Mouse (Mus musculus) T-helper 1 cell (primary cell): ENCODE results near the gene Fbxl21.

ENCODE experiments used
- in situ Hi-C: fragments of 300-600 bp; cut with MboI, MseI; formaldehyde crosslinking; loops from one replicate; pipeline ENCODE4 v1.15.1; 2025; ENCODE audit warnings: high pct_unique_total_duplicates

Fbxl21 gene

DNA sequence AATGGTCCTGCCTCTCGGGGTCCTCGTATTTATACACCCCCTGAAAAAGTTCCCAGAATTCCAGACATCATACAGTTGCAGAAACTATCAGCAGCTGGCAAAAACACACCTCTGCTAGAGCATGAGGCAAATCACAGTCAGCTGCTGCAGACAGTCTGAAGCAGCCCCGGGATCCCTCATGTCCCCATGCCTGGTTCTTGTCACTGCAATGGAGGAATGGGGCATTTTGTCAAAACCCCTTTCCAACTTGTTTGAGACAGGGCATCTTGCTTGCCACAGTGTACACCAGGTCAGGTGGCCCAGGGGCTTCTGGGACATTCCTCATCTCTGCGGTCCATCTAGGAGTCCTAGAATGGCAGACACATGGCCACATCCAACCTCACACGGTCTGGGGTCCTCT, 12.7 kb downstream of the Fbxl21 start:
- in situ Hi-C loops = no loop called here

GRCm38 (mm10) chr13:56535570-56535969, 13.3 kb downstream of the Fbxl21 start:
- in situ Hi-C loops = no loop called here

DNA sequence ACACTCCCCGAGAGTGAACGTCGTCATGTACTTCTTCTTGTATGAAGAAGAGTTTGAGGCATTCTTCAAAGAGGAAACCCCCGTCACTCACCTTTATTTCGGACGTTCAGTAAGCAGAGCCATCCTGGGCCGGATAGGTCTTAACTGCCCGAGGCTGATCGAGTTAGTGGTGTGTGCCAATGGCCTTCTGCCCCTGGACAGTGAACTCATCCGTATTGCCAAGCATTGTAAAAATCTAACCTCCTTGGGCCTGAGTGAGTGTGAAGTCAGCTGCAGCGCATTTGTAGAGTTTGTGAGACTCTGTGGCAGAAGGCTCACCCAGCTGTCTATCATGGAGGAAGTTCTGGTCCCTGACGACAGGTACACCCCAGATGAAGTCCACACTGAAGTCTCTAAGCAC, 14.8 kb downstream of the Fbxl21 start:
- in situ Hi-C loops = no loop called here

DNA sequence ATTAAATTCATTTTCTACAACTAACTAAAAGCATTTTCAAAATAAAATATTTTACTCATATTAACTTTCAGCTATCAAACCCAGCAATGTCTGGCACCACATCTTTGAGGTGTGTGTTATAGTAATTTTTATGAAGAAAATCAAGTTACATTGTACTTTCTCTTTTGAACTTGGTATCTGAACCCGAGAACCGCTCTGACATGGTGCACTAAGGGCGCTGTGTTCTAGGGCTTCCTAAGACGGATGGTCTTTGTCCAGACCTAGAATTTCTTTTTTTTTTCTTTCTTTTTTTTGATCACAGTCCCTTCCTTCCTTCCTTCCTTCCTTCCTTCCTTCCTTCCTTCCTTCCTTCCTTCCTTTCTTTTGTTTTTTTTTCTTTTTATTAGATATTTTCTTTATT, 17.6 kb downstream of the Fbxl21 start:
- in situ Hi-C loops = no loop called here

DNA sequence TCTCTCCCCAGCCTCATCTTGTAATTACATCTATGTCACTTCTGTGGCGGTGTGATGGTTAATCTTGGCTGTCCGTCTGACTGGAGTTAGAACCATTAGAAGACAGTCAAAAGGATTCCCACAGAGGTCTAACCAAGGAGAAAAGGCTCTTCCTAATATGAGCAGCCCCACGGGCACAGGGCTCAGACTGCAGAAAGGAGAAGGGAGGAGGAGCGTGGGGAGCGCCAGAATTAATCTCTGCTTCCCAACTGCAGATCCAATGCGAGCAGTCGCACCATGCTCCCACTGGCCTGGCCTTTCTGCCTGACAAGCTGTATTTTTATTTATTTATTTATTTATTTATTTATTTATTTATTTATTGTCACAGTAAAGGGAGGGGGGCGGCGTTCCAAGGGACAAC, 21.5 kb downstream of the Fbxl21 start:
- in situ Hi-C loops = no loop called here

GRCm38 (mm10) chr13:56544956-56545355, 22.7 kb downstream of the Fbxl21 start:
- in situ Hi-C loops = no loop called here

- in situ Hi-C loops = no loop called here
Observed at GRCm38 (mm10) chr13:56548401-56548800, 26.1 kb downstream of the Fbxl21 start, which contains the start of gene Lect2. Lect2 (minus strand) TSS chr13:56548502.

GRCm38 (mm10) chr13:56549364-56549763, 27.1 kb downstream of the Fbxl21 start:
- in situ Hi-C loops = no loop called here

DNA sequence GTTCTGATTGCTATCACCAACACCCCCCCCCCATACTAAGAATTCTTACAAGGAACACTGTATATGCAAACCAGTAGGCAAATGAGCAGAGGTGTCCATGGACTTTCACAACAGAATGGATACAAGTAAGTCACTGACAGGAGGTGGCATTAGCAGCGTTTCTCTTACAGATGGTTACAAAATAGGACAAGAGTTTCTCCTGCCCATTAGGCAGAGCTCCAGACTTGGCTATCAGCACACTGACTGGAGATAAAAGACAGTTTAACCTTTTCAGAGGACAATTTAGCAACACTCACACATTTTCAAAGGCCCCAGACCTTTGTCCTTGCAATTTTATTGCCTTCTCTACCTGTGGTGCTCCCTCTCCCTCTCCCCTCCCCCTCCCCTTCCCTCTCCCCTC, 28.3 kb downstream of the Fbxl21 start:
- in situ Hi-C loops = loop anchor here (5.0 kb wide), 1 partner anchor 73 kb away; no protein-coding TSS in a partner anchor

- in situ Hi-C loops = loop anchor here (5.0 kb wide), 1 partner anchor 74 kb away; no protein-coding TSS in a partner anchor
Observed at GRCm38 (mm10) chr13:56551661-56552060, 29.4 kb downstream of the Fbxl21 start.

DNA sequence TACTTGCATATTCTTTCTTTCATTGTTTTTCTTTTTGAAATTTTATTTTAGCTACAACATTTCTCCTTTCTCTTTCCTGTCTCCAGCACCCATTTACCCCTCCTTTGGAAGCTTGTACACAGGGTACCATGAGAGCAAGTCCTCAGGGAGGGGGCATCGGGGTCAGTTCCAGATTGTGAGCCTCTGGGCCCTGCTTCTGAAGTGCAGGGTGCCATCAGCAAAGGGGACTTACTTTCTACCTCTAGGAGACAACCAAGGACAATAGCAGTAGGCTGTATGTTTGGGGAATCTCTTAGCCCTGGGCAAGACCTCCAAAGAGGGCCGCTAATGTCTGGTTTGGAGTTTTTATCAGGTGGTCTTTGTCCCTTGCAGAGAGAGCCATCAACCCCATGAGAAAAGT, 31.7 kb downstream of the Fbxl21 start:
- in situ Hi-C loops = loop anchor here (5.0 kb wide), 1 partner anchor 77 kb away; no protein-coding TSS in a partner anchor

- in situ Hi-C loops = loop anchor here (5.0 kb wide), 1 partner anchor 77 kb away; no protein-coding TSS in a partner anchor
Observed at GRCm38 (mm10) chr13:56554409-56554808, 32.1 kb downstream of the Fbxl21 start.

DNA sequence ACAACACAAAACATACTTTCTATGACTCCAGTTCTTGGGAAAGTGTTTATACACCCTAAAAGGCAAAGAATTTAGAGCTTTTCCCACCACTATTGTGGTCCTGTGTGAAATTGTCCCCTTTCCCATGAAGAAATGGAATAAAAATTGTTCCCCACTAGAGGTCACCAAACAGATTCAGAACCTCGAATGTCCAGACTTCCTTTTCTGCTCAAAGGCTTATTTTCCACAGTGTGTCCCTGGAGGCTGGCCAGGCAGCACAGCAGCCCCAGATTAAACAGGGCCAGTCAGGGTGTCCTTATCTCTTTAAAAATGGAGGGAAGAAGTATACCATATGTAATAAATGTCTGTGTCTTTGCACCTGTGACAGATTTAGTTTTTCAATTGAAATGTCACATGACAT, 33.7 kb downstream of the Fbxl21 start:
- in situ Hi-C loops = no loop called here

DNA sequence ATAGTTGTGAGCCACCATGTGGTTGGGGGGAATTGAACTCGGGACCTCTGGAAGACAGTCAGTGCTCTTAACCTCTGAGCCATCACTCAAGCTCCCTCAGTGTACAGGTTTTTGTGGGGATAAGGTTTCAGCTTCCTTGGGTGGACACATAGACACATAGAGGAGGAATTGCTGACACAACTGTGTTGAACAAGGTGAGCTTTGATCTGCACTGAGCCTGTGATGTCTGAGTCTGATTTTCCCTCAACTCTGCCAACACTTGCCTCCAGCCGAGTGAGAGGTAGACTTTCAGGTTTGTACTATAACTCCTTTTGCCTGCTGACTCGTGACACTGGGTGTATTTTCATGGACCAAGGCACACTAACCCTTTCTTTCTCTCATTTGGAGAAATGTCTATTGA, 34.4 kb downstream of the Fbxl21 start:
- in situ Hi-C loops = no loop called here

DNA sequence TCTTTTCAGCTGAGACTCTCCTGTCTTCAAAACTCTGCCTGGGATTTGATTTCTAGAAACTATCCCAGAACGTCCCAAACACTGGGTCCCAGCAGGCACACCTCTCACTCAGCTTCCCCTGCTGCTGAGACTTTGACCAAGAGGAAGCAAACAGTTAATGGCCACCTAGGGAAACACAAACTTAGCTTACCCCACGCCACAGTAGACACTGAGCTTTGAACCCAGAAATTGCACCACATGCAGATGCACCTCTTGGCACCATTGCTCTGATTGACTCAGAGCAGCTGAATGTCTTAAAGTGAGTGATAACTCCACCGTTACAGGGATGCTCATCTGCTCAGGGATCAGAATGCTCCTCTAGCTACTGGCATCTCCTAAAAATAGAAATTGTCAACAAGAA, 36.5 kb downstream of the Fbxl21 start:
- in situ Hi-C loops = no loop called here

GRCm38 (mm10) chr13:56559841-56560370, 37.6 kb downstream of the Fbxl21 start:
- in situ Hi-C loops = no loop called here

DNA sequence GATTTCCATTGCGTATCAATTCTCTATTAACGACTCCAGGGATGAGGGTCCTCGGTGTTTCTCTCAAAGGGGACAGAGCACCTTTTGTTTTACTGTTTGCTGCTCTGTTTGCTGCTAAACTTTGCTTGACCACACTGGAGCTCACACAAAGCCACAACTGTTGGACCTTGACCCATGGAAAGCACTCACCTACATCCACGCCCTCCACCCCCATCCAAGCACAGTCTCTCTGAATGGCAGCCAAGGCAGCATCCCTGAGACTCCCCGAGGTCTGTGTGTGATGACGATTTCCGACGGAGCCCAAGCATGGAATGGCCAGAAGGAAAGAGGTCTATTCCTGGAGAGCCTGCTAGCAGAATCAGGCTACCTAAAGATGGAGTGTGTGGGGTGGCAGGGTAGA, 38.9 kb downstream of the Fbxl21 start:
- in situ Hi-C loops = no loop called here

- in situ Hi-C loops = no loop called here
Observed at GRCm38 (mm10) chr13:56563075-56563474, 40.8 kb downstream of the Fbxl21 start.

DNA sequence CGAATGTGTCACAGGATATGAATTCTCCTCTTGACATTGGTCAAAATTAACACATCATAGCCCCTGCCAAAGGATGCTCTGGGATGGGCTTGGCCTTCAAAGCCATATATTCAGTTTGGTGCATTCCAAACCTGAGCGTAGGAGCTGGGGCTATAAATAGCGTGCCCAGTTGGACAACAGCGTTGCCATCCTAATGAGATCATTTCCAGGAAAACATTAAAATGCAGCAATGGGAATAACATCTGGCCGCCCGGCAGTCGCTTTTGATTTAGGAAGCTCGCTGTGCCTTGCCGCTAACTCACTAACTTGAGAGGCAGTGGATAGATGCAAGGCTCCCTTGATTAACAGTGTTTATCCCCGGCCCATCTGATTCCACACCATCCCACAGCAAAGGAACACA, 44.1 kb downstream of the Fbxl21 start:
- in situ Hi-C loops = no loop called here

DNA sequence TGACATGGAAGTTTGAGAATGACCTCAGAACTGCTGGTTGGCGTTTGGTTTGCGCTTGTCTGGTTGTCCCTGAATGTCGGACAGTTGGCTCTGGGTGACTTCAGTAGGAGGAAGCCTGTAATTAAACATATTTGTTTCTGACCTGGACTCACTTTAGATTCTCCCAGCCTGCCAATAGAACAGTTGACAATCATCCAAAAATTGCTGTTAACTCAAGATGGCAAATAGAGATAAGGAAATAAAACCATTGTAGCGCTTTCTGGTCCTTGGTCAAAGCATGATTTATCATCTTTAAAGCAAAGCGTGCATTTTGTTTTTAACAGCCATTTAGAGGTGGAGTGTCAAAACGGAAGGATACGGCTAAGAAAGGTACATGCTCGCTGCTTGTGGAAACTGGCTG, 49.4 kb downstream of the Fbxl21 start:
- in situ Hi-C loops = no loop called here

DNA sequence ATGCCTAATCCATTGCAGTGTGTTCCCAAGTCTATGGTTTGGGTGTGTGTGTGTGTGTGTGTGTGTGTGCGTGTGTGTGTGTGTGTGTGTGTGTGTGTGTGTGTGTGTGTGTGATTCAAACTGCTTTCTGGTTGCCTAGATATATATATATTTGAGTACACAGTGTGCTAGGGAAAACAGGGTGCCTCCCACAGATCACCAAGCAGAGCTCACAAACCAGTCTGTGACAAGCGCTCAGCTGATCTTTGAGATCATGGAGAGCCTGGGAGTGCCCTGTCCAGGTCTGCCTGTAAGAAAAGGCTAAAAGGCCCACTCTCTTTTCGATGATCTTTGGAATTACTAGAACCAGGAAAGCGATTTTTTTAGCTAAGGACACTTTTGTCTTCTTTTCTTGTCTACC, 52.8 kb downstream of the Fbxl21 start:
- in situ Hi-C loops = no loop called here

GRCm38 (mm10) chr13:56575701-56576321, 53.5 kb downstream of the Fbxl21 start:
- in situ Hi-C loops = no loop called here

DNA sequence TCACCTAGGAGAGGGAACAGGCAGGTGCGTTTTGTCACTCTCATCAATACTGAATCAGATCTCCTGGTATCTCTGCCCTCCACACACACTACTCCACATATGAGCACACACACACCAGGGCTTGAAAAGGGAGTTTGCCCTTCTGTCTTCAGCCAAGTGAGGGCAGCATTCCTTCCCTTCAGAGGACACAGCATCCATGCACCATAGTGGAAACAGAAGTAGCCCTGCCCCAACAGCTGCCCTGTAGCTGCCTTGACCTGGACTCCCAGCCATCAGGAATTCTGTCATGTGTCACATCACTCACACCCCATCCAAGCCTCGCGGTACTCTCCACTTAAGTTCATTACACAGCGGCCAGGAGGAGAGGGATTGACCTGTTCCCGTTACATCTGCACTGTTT, 55.8 kb downstream of the Fbxl21 start:
- in situ Hi-C loops = no loop called here

DNA sequence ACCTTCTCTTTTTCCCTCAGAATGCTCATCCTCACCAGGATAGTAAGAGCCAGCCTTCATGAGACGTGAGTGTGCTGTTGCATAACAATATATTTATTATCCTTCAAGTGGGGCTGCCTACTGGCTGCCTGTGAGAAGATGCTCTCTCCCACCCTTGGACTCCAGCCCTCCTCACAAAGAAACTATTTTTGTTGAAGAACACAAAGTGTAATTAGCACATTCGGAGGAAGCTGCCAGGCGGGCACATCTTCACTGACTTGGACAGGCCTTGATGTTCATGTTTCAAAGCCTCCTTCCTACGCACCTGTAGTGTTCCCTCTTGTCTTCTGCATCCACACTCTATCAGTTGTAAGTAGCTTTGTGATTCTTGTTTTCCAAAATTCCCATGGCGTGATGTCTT, 58.2 kb downstream of the Fbxl21 start:
- in situ Hi-C loops = no loop called here
